Mouse (Mus musculus): ENCODE results near the gene Mlxipl. TPM values are rescaled to one million over a fixed set of nuclear protein-coding genes. Genes with fewer than 3 reads are reported as not detected.

Mlxipl gene
- total and polyA plus RNA-seq, 3 experiments = not detected

DNA sequence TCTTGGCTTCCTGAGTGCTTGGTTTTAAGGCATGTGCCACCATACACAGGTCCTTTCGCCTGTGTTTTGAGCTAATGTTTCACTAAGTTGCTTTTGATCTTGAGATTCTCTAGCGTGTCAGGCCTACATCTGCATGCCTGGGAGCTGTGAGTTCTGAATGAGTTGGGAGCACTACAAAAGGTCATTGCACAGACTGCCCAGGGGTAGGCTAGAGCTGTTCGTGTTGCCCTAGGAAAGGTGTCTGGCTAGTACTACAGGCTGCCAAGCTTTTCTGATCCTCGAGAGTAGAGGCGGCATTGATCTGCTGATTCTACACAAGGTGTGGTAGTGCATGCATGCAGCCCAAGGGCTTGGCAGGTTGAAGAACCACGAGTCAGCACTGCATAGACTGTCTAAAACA is 73.1 kb downstream of the Mlxipl start:
- Histone ChIP-seq H3K36me3 (ENCODE audit: control insufficient read depth in 1 of 2, insufficient read depth in 2 of 2, low read length in 2 of 2) (peaks cover 3 to 4% of the 10 kb centered on the region in 2 experiments; a peak in 3 of 4 replicates), H3K79me2 (ENCODE audit: control insufficient read depth, insufficient read depth, low read length, poor library complexity) (peaks cover under 1% of the 10 kb centered on the region; the same call in 1 of the 2 replicates), H3K27me3 (ENCODE audit: control insufficient read depth in 1 of 2, insufficient read depth in 2 of 2, low read length in 2 of 2) (no peaks in the 10 kb centered on the region), H3K9ac (ENCODE audit: control insufficient read depth, low read depth, low read length, poor library complexity, severe bottlenecking) (no peak overlapping the region), H3K27ac (ENCODE audit: control insufficient read depth, low read depth, low read length) (no peak overlapping the region), H3K4me1 (ENCODE audit: control insufficient read depth in 1 of 2, insufficient read depth in 2 of 2, low read length in 2 of 2) (peaks cover 0 to under 1% of the 10 kb centered on the region in 2 experiments; a peak in 1 of 4 replicates), H3K9me3 (replicated peaks; ENCODE audit: insufficient read depth, low read length) (no peaks in the 10 kb centered on the region), H3K4me3 (ENCODE audit: control insufficient read depth in 1 of 2, insufficient read depth in 1 of 2, low read depth in 2 of 2, low read length in 2 of 2) (no peak overlapping the region)
- DNase-seq (ENCODE audit: low read depth, low spot score) = no peak
- TF ChIP-seq MEF2A (IDR thresholded peaks at IDR 0.05; ENCODE audit: extremely low read depth, insufficient replicate concordance, low read depth, low read length, poor library complexity, severe bottlenecking) (no peak), ZKSCAN1 (IDR thresholded peaks at IDR 0.05; ENCODE audit: low read depth, low read length) (no peak), ELF1 (IDR thresholded peaks at IDR 0.05; ENCODE audit: low read depth, low read length) (no peak), UBTF (IDR thresholded peaks at IDR 0.05; ENCODE audit: borderline replicate concordance, insufficient read depth, low read depth, low read length) (no peak), ZMIZ1 (IDR thresholded peaks at IDR 0.05; ENCODE audit: low read depth, low read length) (no peak), GABPA (IDR thresholded peaks at IDR 0.05; ENCODE audit: low read depth, low read length) (no peak), ETS1 (IDR thresholded peaks at IDR 0.05; ENCODE audit: low read depth, low read length) (no peak), ZC3H11A (IDR thresholded peaks at IDR 0.05; ENCODE audit: low read depth, low read length) (no peak), NELFE (IDR thresholded peaks at IDR 0.05; ENCODE audit: low read depth, low read length) (no peak), POLR2AphosphoS2 (IDR thresholded peaks at IDR 0.05; ENCODE audit: low read length) (no peak), RAD21 (IDR thresholded peaks at IDR 0.05; ENCODE audit: low read depth, low read length) (no peak), EP300 (IDR thresholded peaks at IDR 0.05; ENCODE audit: low read depth in 1 of 2, low read length in 2 of 2) (no peak), ZNF384 (IDR thresholded peaks at IDR 0.05; ENCODE audit: low read depth, low read length) (no peak), GATA1 (IDR thresholded peaks at IDR 0.05; ENCODE audit: low read depth, low read length) (no peak), MAX (IDR thresholded peaks at IDR 0.05; ENCODE audit: low read length) (no peak), POLR2A (IDR thresholded peaks at IDR 0.05; ENCODE audit: control insufficient read depth in 1 of 2, insufficient read depth in 1 of 2, low read depth in 1 of 2, low read length in 2 of 2, poor library complexity in 1 of 2) (no peak)

DNA sequence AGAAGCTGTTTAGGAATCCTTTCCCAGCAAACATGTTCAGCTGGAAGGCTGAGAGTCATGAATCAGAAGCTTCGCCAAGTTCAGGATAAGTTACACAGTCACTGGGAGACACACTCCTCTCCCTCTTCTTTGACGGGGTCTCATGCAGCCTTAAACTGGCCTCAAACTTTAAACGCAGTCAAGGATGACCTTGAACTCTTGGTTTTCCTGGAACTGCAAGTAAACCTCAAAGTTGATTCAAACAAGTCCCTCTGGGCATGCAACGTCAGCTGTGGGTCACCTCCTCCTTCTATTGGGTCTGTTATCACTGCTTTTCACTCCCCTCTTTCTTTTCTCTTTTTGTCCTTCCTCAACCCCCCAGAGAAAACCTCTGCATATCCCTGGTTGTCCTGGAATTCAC is 77.2 kb downstream of the Mlxipl start:
- H3K4me1 ChIP-seq (ENCODE audit: control insufficient read depth in 1 of 2, insufficient read depth in 2 of 2, low read length in 2 of 2) = peaks cover 3 to 15% of the 10 kb centered on the region in 2 experiments; a peak in 3 of 4 replicates
- DNase-seq (ENCODE audit: low read depth, low spot score) = no peak
- no peak overlapping the region for H3K9ac ChIP-seq (ENCODE audit: control insufficient read depth, low read depth, low read length, poor library complexity, severe bottlenecking)
- no peak overlapping the region for H3K27ac ChIP-seq (ENCODE audit: control insufficient read depth, low read depth, low read length)
- no peak for TF ChIP-seq MEF2A (IDR thresholded peaks at IDR 0.05; ENCODE audit: extremely low read depth, insufficient replicate concordance, low read depth, low read length, poor library complexity, severe bottlenecking)
- peaks cover 17% of the 10 kb centered on the region for H3K79me2 ChIP-seq (ENCODE audit: control insufficient read depth, insufficient read depth, low read length, poor library complexity)
- no peak overlapping the region for H3K4me3 ChIP-seq (ENCODE audit: control insufficient read depth in 1 of 2, insufficient read depth in 1 of 2, low read depth in 2 of 2, low read length in 2 of 2)
- H3K9me3 ChIP-seq (replicated peaks; ENCODE audit: insufficient read depth, low read length) = no peaks in the 10 kb centered on the region
- H3K36me3 ChIP-seq (ENCODE audit: control insufficient read depth in 1 of 2, insufficient read depth in 2 of 2, low read length in 2 of 2) = peaks cover 0 to 14% of the 10 kb centered on the region in 2 experiments; a peak in 2 of 4 replicates
- no peaks in the 10 kb centered on the region for H3K27me3 ChIP-seq (ENCODE audit: control insufficient read depth in 1 of 2, insufficient read depth in 2 of 2, low read length in 2 of 2)
